Mouse (Mus musculus) gastrocnemius, adult 18-20 months (tissue): Measurements from ENCODE around the gene Kdm7a. TPM values are rescaled to one million over a fixed set of nuclear protein-coding genes. Genes with fewer than 3 reads are reported as not detected.

Experiments used
- DNase-seq: peaks from one replicate; pipeline ENCODE4 v3.0.0; 2021; ENCODE audit warnings: low spot score
- total RNA-seq, 2 experiments: library from RNA; stranded (reverse); gene quantifications; 2 replicates each; pipeline ENCODE4 v1.2.3; 2021

Kdm7a gene
- total RNA-seq, 2 experiments from 2014 or later: 25.3 to 26.2 TPM

DNA sequence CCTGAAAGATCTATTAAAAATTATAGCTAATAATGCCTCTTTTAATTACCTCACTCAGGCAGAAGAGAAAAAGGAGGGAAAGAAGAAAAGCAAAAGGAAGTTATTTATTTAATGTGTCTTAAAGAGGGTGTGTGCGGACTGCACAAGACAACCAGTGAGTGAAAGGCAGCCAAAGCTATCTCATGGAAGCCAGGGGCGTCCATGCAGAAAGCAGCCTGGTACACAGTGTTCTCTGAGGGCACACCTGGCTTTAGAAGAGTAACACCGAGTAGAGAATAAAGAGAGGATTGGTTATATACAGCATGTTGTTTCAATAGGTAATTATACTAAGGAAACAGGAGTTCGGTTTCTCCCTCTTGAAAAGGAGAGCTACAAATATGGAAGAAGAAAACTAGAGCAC is 1.6 kb upstream of the Kdm7a start:
- DNase-seq: no peak

DNA sequence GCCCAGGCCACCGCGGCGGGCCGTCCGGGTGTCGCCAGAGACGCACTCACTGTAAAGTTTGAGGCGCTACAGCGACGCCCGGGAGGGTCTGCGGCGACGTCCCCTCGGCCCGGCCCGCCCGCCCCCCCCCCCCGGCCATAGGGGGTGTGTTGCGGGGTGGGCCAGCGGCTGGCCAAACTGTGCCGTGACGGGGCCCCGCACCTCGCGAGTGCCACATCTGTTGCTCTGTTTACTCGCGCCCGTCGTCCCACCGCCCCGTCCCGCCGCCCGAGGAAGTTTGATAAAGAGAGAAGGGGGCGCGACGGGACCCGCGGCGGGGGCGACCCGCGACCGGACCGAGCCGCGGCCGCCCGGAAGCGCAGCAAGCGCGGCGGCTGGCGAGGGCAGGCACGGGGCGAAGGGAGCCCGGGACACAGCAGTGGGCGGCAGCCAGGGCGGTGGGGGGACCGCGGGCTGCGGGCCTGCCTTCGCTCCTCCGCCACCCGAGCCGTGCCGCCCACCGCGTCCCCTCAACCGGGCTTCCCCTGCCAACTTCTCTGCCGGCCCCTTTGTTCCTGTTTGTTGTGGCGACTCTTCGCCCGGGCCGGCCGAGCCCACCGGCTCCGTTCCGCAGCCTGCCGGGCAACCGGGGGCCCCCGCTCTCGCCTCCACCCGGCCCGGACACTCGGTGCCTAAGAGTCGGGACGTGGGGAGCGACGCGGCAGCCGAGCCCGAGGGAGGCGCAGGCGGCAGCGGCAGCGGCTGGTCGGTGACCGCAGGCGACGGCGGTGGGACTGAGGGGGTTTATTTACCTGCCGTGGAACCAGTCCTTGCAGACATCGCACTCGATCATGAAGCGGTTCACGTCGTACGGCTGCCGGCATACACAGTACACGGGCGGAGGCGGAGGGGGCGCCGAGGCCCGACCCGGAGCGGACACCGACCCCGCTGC is 674 bp downstream of the Kdm7a start:
- no peak for DNase-seq

DNA sequence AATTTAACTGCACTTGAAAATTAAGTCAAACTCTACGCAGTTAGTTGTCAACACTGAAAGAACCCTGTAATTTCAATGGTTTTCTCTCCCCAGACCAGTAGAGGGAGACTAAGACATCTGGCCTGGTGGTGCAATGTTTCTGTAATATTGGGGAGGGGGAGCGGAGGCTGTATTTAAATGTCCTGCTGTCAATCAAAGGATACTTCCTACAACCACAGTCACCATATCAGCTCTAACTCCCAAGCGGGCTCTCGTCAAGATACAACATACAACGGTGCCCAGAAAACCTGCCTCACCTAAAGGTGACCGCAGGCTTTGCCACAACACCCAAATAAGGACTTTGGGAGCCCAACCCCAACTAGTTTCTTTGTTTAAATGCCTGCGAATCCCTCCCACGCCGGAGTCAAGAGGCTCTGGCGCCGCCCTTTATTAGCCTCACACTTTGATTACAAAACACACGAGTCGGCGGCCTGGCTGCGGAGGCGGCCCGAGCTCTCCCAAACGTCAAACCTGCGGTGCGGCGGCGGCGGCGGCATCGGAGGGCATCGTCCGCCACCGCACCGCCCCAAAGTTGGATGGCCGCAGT is 1.4 kb downstream of the Kdm7a start:
- peak; percentile 76 for DNase-seq

DNA sequence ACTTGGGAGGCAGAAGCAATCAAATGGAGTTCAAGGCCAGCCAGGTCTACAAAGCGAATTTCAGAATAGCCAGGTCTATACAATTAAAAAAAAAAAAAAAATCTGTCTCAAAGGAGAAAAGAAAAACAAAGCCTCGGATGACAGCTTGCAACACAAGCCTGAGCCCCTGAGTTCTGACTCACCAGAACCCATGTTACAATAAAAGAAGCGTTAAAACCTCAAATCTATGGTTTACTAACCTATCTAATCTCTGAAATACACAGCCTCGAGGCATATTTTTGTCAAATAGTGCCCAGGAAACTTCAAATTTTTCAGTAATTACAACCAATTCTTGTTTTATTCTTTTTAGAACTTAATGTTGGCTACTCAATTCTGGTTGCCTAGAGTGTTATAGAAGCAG is 2.1 kb downstream of the Kdm7a start:
- no peak for DNase-seq

DNA sequence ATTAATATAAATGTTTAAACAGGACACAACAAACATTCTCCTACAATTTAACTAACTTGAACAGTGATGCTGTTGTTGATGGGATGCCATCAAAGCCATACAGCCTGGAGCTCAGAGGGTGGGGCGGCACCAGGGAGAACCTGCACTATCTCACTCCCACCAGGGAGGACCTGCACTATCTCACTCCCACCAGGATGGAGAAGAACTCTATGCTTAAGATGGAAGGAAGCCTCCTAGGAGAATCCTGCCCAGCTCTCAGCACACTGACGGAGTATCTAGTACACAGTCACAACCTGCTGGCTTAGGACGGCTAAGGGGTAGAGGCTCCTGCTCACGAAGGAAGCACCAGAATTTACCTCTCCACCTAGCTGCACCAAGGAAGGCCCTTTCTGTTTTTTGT is 3.4 kb downstream of the Kdm7a start:
- no peak for DNase-seq

DNA sequence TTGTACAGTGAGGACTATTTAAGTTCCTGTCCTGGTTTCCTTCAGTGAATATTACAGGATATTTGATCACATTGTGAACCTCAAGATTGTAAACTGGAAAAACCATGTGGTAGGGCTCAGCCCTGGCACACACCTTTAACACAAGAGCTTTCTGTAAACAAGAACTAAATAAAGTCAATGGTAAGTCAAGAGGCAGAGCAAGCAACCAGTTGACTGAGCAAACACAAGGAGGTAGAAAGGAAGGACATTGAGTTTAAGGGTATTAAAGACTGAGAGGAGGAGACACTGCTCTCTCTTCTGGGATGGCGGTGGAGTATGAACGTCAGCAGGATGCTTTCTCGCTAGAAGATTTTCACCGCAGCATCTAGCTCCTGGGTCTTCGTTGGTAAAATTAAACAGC is 13.6 kb downstream of the Kdm7a start:
- no peak for DNase-seq

DNA sequence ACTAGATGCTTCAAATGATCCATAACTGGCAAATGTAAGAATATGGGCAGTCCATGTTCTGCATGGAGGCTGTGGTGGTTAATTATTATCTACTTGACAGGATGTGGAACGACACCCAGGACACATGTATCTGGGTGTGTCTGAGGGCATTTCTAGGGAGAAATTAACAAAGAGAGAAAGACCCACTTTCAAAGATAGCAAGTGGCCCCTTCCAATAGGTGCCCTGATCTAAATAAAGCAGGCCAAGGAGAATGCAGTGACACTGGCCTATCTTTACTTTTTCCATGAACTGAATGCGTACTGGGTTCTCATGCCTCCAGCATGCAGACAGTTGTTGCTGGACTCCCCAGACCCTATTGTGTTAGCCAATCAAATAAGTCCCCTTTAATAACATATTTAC is 15.1 kb downstream of the Kdm7a start:
- no peak for DNase-seq

DNA sequence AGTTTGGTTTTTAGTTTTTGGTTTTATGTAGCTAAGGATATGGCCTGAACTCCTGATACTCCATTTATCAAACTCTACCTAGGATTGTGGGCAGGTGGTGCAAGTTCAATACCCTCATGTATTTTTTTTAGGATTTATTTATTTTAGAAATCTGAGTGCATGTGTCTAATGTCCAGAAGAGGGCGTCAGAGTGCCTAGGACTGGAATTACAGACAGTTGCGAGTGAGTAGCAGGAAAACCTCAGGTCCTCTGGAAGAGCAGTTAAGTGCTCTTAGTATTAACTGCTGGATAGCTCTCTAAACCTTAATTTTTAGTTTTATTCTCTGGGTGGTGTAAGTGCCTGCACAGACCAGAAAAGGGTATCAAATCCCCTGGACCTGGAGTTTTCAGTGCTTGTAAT is 19.4 kb downstream of the Kdm7a start:
- no peak for DNase-seq

DNA sequence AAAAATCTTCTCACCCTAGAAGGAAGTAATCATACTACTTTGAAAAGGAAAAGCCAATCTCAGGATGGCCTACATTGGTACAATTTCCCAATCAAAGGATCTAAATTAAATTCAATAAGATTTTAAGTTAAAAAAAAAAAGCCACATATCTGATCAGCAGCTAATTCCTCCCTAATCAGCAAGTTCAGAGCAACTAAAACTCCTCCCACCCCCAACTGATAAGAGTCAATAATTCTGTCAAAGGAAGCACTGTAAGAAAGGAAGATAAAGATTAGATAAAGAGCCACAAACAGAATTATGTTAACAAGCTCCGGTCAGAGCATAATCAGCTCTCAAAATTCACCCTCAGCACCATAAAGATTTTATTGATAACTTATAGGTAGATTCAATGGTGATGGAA is 37.5 kb downstream of the Kdm7a start:
- no peak for DNase-seq

DNA sequence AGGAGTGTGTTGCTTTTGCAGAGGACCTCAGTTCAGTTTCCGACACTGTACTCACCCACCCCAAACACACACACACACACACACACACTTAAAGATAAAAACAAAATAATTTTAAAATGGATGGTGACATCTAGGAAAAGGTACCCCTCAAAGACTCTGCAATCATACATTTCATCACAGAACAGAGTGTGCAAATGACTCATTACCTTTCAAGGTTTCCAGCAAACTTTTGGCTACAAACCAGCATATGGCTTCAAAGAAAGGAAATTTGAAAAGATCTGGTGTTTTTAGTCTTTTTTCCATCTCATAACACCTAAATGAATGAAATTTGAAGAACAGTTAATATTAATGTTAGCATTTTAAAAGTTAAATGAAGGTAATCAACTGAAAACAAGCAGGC is 41.7 kb downstream of the Kdm7a start:
- DNase-seq: no peak

DNA sequence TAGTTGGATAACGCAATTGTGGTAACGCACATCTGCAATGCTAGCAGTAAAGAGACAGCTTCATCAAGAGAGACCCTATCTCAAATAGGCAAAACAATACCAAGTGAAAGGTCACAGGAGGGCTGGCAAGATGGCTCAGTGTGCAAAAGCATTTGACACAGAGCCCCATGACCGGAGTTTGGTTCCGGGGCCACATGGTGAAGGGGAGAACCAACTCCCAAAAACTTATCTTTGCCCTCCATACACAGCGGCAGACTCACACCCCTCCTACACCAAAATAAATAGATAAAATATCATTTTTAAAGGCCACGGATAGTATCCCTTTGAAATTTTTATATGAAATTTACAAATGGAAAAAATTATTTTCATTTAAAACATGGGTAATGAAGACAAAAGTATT is 44.6 kb downstream of the Kdm7a start:
- no peak for DNase-seq

DNA sequence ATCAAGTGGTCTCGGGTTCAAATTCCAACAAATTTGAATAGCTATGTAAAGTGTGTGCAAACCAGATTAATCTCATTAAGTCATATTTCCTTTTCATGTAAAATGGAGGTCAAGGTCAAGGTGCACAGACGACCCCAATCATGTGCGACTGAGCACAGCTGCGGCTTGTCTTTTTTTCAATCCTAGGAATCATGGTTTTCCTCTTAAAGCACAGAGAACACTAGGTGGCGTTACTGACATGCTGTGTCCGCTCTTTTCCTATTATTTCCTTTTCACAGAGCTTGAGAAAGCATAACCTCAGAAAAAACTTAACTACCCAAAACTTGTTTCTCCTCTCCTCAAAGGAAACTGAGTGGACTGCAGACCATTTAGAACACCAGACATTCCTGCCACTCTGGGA is 60.5 kb downstream of the Kdm7a start:
- DNase-seq: no peak

DNA sequence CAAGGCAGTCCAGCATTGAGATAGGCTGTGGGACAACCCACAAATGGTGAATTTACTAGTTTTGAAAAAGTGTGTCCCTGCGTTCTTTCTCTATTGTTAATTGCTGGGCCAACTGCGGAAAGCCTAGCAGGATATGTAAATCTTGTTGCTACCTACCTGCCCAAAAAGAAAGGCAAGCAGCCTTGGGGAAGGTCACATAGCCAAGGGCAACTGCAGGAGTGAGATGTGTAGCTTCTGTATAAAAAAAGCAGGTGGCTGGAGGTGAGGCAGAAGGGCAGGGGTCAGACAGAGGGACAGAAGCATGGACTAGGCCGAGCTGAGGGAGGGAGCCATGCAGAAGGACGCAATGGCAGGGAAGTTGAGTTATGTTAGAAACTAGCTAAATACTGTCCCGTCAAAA is 74.0 kb downstream of the Kdm7a start:
- DNase-seq: no peak

DNA sequence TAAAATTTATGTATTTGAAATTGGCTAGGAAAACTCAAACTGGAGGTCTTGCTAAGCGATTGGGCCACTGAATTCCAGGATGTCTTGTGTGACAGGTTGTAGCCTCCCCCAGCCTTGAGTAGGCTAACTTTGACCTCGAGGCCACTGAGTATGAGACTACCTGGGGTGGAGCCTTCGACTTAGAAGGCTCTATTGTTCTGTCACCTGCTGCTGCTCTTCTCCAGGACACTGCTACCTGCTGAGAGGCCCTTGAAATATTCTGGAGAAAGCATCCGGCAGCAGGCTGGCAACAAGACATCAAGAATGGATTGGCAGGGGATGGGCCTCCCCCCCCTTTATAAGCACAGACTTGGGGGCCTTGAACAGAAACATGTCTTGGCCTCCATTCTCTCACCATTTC is 75.1 kb downstream of the Kdm7a start:
- no peak for DNase-seq

DNA sequence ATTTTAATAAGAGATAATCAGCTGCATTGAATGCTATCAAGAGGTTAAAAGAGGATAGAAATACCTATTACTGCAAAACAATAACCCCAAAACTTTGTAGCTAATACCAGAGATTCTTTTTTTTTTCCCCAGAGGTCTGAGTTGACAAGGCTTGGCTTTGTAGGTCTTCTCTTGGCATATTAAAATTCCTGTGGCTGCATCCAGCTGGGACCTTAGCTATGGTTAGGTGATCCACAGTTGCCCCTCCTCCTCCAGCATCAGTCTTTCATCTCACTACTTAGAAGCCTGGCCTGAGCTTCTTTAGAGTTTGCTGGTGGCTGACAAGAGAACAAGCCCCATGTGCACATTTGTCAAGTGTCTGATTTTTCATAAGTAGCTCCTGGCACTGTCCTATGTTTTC is 81.9 kb downstream of the Kdm7a start:
- no peak for DNase-seq

DNA sequence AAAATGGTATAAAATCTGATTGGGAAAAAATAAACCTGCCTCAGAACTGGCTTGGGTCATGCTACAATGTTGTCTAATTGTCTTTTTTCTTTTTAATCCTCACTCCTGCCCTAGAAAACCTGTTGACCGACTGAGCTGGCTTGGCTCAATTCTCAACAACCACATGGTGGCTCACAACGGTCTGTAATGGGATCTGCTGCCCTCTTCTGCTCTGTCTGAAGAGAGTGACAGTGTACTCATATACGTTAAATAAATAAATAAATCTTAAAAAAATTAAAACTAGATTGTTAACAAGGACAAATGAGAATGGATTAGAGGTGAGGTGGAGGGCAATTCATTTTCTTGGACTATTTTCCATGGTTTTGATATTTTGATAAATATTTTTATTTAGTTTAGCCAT is 85.9 kb downstream of the Kdm7a start:
- DNase-seq: no peak

DNA sequence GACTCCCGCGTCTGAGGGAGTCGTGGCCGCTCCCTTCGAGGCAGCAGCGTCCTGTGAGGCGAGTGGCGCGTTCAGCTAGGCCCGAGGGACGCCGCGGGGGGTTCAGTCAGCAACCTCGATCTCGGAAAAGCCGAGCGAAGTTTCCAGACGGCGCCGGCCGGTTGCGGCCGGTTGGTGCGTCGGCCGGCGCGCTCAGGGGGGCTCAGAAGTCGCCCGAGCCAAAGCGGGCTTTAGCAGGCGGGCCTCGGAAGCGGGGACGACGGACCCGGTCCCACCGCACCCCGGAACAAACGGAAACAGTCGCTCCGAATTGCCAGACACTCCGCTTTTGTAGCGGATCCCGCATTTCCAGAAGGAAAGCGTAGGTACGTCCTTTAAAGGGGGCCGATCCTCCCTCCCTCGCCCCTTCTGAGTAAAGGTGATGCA is 88.1 kb downstream of the Kdm7a start:
- peak; percentile 20 for DNase-seq

DNA sequence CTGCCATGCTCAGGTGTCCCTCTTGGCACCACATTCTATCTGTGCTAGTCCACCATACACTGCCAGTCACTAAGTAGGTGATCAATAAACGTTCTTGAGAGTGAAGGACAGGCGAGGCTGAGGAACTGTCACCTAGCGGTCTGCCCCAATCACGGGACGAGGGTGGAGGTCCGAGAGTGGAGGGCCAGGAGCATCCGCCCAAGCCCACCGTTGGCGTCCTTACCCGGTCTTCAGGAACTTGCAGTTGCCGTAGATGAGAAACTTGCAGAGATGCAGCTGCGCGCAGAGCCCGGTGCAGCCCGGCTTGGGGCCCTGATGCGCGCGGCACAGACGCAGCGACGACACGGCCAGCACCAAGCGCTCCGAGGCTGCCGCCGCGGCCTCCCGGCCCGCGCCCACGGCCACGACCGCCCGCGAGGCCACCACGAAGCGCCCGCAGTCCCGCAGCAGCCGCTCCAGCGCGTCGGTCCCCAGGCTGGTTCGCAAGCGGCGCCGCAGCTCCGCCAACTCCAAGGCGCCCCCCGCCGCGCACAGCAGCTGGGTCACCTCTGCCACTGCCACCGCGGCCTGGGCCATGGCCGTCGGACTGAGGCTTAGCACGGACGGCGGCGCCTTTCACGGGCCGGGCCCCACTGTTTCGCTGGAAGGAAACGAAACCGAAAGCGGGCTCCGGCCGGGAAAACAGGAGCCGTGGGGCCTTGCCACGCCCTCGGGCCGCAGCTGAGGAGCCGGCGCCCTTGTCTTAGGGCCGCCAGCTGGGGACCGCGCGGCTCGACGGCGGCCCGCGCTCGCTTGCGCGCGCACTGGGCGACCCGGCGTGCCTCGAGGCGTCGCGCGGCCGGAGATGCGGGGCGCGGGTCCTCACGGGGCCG is 88.8 kb downstream of the Kdm7a start, which contains the start of gene Parp12:
Parp12 (minus strand) TSS at position 766 of the 872 bp plus-strand sequence.
- peak; percentile 77 for DNase-seq

DNA sequence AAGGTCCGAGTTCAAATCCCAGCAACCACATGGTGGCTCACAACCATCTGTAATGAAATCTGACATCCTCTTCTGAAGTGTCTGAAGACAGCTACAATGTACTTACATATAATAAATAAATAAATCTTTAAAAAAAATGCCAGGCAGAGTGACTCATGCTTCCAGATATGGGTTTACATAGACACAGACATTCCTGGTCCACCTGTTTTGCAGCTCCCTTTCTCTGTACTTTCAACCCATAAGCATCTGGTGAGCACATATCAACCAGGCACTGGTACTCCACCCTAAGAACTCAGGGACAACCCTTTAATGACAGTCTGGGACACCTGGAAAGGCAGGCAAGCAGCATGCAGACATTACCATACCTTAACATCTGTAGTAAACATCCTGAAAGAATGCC is 91.2 kb downstream of the Kdm7a start:
- DNase-seq: no peak

DNA sequence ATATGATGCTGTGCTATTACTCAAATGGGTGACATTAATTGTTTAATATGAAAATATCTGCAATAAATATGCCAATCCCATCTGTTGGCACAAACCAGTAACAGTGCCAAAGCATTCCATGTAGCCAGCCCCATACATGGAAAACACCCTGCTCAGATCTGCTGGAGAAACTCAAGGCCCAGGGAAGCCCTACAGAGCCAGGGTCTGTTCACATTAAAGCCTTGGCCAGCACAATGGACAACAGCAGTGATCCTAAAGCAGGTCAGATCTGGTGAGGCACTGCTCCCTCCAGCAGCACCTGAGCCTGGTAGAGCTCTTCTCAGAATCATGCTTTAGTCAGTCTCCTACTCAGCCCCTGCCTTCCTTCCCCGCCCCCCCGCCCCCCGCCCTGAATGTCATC is 93.4 kb downstream of the Kdm7a start:
- DNase-seq: no peak

DNA sequence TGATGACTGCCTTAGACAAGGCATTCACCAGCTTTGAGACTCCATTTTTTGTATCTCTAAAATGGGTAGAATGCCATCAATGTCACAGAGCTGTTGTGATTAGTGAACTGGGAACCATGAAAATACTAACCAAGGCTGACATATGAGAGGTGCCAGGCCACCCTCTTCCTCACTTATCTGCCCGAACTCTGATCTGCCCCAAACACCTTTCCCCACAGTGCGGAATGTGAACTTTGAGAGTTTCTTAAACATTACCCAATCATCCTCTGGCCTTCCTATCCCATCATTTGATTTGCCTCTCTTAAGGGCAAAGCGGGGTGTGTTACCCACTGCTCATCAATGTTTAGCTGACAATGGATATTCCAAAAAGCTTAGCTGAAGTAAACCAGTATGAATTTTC is 93.9 kb downstream of the Kdm7a start:
- no peak for DNase-seq

DNA sequence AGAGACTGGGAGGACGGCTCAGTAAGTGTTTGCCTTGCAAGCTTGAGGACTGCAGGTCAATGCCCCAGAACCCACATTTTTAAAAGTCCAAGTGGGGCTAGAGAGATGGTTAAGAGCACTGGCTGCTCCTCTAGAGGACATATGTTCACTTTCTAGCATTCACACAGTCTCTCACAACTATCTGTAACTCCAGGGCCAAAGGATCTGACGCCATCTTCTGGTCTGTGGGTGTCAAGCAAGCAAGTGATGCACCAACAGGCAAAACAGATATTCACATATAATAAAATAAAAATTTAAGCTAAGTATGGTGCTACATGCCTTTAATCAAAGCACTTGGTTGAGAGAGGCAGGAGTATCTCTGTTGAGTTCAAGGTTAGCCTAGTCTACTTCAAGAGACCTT is 99.8 kb downstream of the Kdm7a start:
- no peak for DNase-seq
